Mouse (Mus musculus): Measurements from ENCODE around the gene Stk38. TPM values are rescaled to one million over a fixed set of nuclear protein-coding genes. Genes with fewer than 3 reads are reported as not detected.

The Stk38 gene
- total and polyA plus RNA-seq, 3 experiments = 14.4 to 290 (median 49.3) TPM

DNA sequence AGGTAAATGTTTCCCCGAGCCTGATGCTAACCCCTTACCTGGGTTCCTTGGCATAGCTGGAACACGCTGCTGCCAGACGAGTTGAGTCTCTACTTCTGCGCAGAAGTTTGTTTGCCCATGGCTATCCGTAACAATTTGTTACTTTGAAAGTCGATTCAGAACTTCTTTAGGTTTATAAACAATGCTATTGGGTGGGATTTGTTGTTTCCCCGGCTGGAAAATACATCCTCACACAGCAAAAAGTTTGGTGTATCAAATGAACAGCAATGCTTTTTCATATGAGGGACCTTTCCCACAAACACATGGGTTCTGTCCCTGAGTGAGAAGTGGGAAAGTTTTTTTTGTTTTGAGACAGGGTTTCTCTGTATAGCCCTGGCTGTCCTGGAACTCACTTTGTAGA, 64.1 kb downstream of the Stk38 start, which contains the start of gene Pxt1:
TSS of gene Pxt1 (minus strand) at position 101 of the 400 bp plus-strand sequence.
- TF ChIP-seq TBP (IDR thresholded peaks at IDR 0.05; ENCODE audit: low read depth, low read length) = no peak
- no peak for TF ChIP-seq SMC3 (IDR thresholded peaks at IDR 0.05; ENCODE audit: low read depth, low read length)
- TF ChIP-seq CHD1 (IDR thresholded peaks at IDR 0.05; ENCODE audit: low read depth, low read length) = no peak
- TF ChIP-seq GABPA (IDR thresholded peaks at IDR 0.05; ENCODE audit: low read depth, low read length) = no peak
- TF ChIP-seq USF1 (IDR thresholded peaks at IDR 0.05; ENCODE audit: low read depth, low read length) = no peak
- TF ChIP-seq MXI1 (IDR thresholded peaks at IDR 0.05; ENCODE audit: low read depth, low read length) = no peak
- H3K79me2 ChIP-seq (ENCODE audit: control insufficient read depth, insufficient read depth, low read length, poor library complexity) = no peaks in the 10 kb centered on the region
- H3K27ac ChIP-seq (ENCODE audit: control insufficient read depth, low read depth, low read length) = no peak within 1 kb of the TSS
- no peaks in the 10 kb centered on the region for H3K27me3 ChIP-seq (ENCODE audit: control insufficient read depth in 1 of 2, insufficient read depth in 2 of 2, low read length in 2 of 2)
- H3K9ac ChIP-seq (ENCODE audit: control insufficient read depth, low read depth, low read length, poor library complexity, severe bottlenecking) = no peak within 1 kb of the TSS
- H3K4me3 ChIP-seq (ENCODE audit: control insufficient read depth in 1 of 2, insufficient read depth in 1 of 2, low read depth in 2 of 2, low read length in 2 of 2) = no peak within 1 kb of the TSS
- no peaks in the 10 kb centered on the region for H3K9me3 ChIP-seq (replicated peaks; ENCODE audit: insufficient read depth, low read length)
- DNase-seq (ENCODE audit: low read depth, low spot score) = no peak
- H3K36me3 ChIP-seq (ENCODE audit: control insufficient read depth in 1 of 2, insufficient read depth in 2 of 2, low read length in 2 of 2) = no peaks in the 10 kb centered on the region
- 0 out of 4 replicates have a peak, but pooled peaks cover 0 to 2% of the 10 kb centered on the region in 2 experiments for H3K4me1 ChIP-seq (ENCODE audit: control insufficient read depth in 1 of 2, insufficient read depth in 2 of 2, low read length in 2 of 2)

DNA sequence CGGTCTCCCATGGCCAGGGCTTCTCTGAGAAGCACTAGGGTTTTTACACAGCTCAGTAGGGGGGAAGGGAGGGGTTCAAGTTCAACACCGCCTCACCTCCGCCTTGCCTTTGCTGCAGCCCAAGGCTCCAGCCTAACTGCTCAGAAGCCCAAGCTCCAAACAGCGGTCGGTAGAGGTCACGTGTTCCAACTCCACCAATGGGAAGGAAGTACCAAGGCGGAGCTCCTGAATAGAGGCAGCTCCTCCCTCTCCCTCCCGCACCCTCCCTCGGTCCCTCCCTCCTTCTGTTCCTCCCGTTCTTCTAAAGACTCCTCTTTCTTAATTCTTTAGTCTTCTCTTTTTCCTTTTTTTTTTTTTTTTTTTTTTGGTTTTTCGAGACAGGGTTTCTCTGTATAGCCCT, 65.7 kb downstream of the Stk38 start:
- TF ChIP-seq NRF1 (IDR thresholded peaks at IDR 0.05; ENCODE audit: insufficient read depth, low read depth, low read length, poor library complexity, severe bottlenecking) (no peak), USF1 (IDR thresholded peaks at IDR 0.05; ENCODE audit: low read depth, low read length) (peak; percentile 81)
- Histone ChIP-seq H3K9me3 (replicated peaks; ENCODE audit: insufficient read depth, low read length) (no peaks in the 10 kb centered on the region), H3K9ac (ENCODE audit: control insufficient read depth, low read depth, low read length, poor library complexity, severe bottlenecking) (no peak overlapping the region), H3K36me3 (ENCODE audit: control insufficient read depth in 1 of 2, insufficient read depth in 2 of 2, low read length in 2 of 2) (no peaks in the 10 kb centered on the region), H3K79me2 (ENCODE audit: control insufficient read depth, insufficient read depth, low read length, poor library complexity) (no peaks in the 10 kb centered on the region), H3K4me1 (ENCODE audit: control insufficient read depth in 1 of 2, insufficient read depth in 2 of 2, low read length in 2 of 2) (0 out of 4 replicates have a peak, but pooled peaks cover 0 to 2% of the 10 kb centered on the region in 2 experiments), H3K27me3 (ENCODE audit: control insufficient read depth in 1 of 2, insufficient read depth in 2 of 2, low read length in 2 of 2) (no peaks in the 10 kb centered on the region), H3K4me3 (ENCODE audit: control insufficient read depth in 1 of 2, insufficient read depth in 1 of 2, low read depth in 2 of 2, low read length in 2 of 2) (no peak overlapping the region), H3K27ac (ENCODE audit: control insufficient read depth, low read depth, low read length) (no peak overlapping the region)
- no peak for DNase-seq (ENCODE audit: low read depth, low spot score)

DNA sequence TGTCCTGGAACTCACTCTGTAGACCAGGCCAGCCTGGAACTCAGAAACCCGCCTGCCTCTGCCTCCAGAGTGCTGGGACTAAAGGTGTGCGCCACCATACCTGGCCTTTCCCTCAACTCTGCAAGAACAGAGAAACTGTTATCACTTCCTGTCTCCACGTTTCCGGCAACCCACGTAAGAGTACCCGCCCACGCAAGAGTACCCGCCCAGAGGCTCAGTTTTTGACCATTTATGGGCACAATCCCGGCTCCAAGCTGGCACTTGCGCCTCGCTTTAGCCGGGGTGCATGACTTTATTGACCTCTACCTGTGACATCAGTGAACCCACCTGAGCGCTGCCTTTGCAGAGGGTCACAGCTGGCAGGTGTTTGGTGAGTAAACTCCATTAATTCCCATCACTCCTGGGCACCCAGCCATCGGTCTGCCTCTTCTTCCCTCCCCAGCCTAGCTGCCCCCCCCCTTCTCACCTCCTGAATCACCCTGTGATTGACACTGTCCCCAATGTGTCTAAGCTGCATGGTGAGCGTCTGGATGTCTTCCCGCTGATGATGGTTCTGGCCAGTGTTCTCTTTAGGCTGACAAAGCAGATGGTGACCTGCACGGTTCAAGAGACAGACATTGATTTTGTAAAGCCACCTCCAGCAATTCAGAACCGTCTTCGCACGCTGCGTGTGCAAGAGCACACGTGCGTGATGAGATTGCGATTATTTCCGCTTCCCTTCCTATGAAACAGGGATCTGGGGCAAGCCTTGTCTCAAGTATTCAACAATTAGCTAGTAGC, 66.8 kb downstream of the Stk38 start:
- no peaks in the 10 kb centered on the region for H3K79me2 ChIP-seq (ENCODE audit: control insufficient read depth, insufficient read depth, low read length, poor library complexity)
- no peak overlapping the region for H3K27ac ChIP-seq (ENCODE audit: control insufficient read depth, low read depth, low read length)
- no peak for DNase-seq (ENCODE audit: low read depth, low spot score)
- no peak overlapping the region for H3K4me3 ChIP-seq (ENCODE audit: control insufficient read depth in 1 of 2, insufficient read depth in 1 of 2, low read depth in 2 of 2, low read length in 2 of 2)
- TF ChIP-seq USF2 (IDR thresholded peaks at IDR 0.05; ENCODE audit: borderline replicate concordance in 1 of 2, insufficient read depth in 1 of 2, low read depth in 1 of 2, low read length in 2 of 2) (no peak), ZC3H11A (IDR thresholded peaks at IDR 0.05; ENCODE audit: low read depth, low read length) (no peak), NELFE (IDR thresholded peaks at IDR 0.05; ENCODE audit: low read depth, low read length) (no peak), SIN3A (IDR thresholded peaks at IDR 0.05; ENCODE audit: low read length) (no peak)
- no peaks in the 10 kb centered on the region for H3K36me3 ChIP-seq (ENCODE audit: control insufficient read depth in 1 of 2, insufficient read depth in 2 of 2, low read length in 2 of 2)
- H3K9ac ChIP-seq (ENCODE audit: control insufficient read depth, low read depth, low read length, poor library complexity, severe bottlenecking) = no peak overlapping the region
- H3K9me3 ChIP-seq (replicated peaks; ENCODE audit: insufficient read depth, low read length) = no peaks in the 10 kb centered on the region
- no peaks in the 10 kb centered on the region for H3K27me3 ChIP-seq (ENCODE audit: control insufficient read depth in 1 of 2, insufficient read depth in 2 of 2, low read length in 2 of 2)
- 0 out of 4 replicates have a peak, but pooled peaks cover 0 to 2% of the 10 kb centered on the region in 2 experiments for H3K4me1 ChIP-seq (ENCODE audit: control insufficient read depth in 1 of 2, insufficient read depth in 2 of 2, low read length in 2 of 2)
